Mouse (Mus musculus): ENCODE results near the gene 7530416G11Rik. TPM values are rescaled to one million over a fixed set of nuclear protein-coding genes. Genes with fewer than 3 reads are reported as not detected.

Gene 7530416G11Rik
- polyA plus RNA-seq, 1 experiment: not detected

- Histone ChIP-seq H3K27me3 (ENCODE audit: control insufficient read depth, insufficient read depth, low read length, poor library complexity, severe bottlenecking) (no peaks in the 10 kb centered on the region), H3K4me1 (ENCODE audit: control insufficient read depth, insufficient read depth, low read length) (no peaks in the 10 kb centered on the region), H3K9ac (ENCODE audit: low read depth, poor library complexity, severe bottlenecking) (no peak overlapping the region), H3K4me3 (ENCODE audit: low read depth, low read length) (no peak overlapping the region), H3K9me3 (replicated peaks; ENCODE audit: control insufficient read depth, insufficient read depth, low read length, poor library complexity, severe bottlenecking) (no peaks in the 10 kb centered on the region), H3K36me3 (ENCODE audit: control insufficient read depth, insufficient read depth, low read length, poor library complexity, severe bottlenecking) (peaks cover 9% of the 10 kb centered on the region), H3K27ac (ENCODE audit: insufficient read depth, low read length) (no peak overlapping the region)
- TF ChIP-seq CTCF (IDR thresholded peaks at IDR 0.05; ENCODE audit: low read depth, low read length) (no peak), POLR2A (IDR thresholded peaks at IDR 0.05; ENCODE audit: insufficient read depth, low read length) (no peak), EP300 (IDR thresholded peaks at IDR 0.05; ENCODE audit: insufficient read depth, low read depth, low read length) (no peak)
These were observed 56.4 kb downstream of the 7530416G11Rik start for GRCm38 (mm10) chr15:85446652-85447051.

Other genes with a start within 250 kb of the 7530416G11Rik start
- 315 and 320 TPM in 2 replicates for gene Atxn10, start 167.0 kb downstream of the 7530416G11Rik start, polyA plus RNA-seq (2011; ENCODE audit: insufficient read depth, insufficient read length, low read depth, missing spikeins)
- gene Wnt7b, start 79.2 kb upstream of the 7530416G11Rik start, polyA plus RNA-seq (2011; ENCODE audit: insufficient read depth, insufficient read length, low read depth, missing spikeins): 29.8 and 30.2 TPM in 2 replicates
- 0.28 and 0.43 TPM in 2 replicates for gene Ppara, start 231.8 kb upstream of the 7530416G11Rik start, polyA plus RNA-seq (2011; ENCODE audit: insufficient read depth, insufficient read length, low read depth, missing spikeins)

Data from ES-Bruce4 (cell line).